Mouse (Mus musculus) adrenal gland, postnatal 25 days (tissue): Measurements from ENCODE around the gene Znrf3. TPM values are rescaled to one million over a fixed set of nuclear protein-coding genes. Genes with fewer than 3 reads are reported as not detected.

Source experiments
- DNase-seq: peaks from one replicate; pipeline ENCODE4 v3.0.0; 2021; ENCODE audit warnings: mixed read lengths
- total RNA-seq: library from RNA; stranded (reverse); gene quantifications from 2 replicates; pipeline ENCODE4 v1.2.3, GENCODE M21; 2021

Gene Znrf3
- total RNA-seq, 1 experiment from 2014 or later, result 43.2 TPM

GRCm38 (mm10) chr11:5398301-5399053 lies 46.2 kb downstream of the Znrf3 start:
- no peak for DNase-seq

DNA sequence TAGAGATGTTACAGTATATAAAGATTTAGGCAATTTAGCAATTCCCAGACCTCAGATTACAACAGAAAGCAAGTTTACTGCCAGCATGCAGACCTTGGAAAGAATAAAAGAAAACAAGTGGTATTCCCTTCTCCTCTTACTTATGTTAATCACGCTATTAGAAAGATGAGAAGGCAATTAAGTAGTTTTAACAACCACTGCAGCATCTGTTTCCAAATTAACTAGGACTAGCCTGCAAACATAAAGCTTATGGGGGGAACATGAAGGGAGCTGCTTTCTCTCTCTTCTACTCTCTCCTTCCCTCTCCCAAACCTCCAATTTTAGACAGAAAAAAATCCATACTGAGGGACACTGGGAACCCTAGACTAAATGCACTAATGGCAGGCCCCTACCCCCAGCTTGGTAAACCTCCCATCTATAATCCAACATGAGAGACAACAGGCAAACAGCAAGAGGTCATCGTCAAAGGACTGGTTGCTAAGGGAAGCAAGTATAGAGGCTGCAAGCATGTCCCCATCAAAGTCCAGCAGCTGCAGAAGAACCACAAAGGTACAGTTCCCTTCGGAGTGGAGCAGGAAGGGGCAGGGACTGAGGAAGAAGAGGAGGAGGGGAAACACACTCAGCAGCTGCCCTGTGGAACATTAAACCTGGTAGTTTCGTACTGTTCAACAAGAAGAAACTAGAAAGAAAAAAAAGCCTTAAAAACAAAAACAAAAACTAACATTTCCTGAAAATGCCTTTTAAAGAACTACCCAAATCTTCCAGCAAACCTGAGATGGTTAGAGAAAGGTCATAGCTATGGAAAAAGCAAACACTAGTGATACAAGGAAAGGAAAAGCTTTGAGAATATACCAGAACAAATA lies 53.4 kb downstream of the Znrf3 start:
- no peak for DNase-seq

DNA sequence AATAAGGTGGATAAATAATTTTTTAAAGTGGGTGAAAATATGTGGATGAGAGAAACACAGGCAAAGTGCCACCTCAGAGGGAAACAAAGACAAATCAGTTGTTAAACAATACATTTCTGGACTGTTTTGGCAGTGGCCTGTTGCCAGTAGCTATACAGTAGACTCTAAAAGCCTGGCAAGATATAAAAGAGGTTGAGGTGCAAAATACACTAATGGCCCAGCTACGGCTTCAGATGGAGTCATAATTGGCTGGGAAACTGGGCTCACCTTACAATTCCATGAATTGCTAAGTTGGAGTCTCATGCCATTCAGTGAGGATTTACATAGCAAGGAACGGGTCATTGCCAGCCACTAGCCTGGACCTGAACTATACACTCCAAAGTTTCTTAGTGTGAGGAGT lies 62.0 kb downstream of the Znrf3 start:
- DNase-seq, result no peak

- DNase-seq, result peak; percentile 3
These were observed 63.4 kb downstream of the Znrf3 start for GRCm38 (mm10) chr11:5381226-5381625.

- DNase-seq, result peak; percentile 63
These were observed 64.4 kb downstream of the Znrf3 start for GRCm38 (mm10) chr11:5380275-5380674.

DNA sequence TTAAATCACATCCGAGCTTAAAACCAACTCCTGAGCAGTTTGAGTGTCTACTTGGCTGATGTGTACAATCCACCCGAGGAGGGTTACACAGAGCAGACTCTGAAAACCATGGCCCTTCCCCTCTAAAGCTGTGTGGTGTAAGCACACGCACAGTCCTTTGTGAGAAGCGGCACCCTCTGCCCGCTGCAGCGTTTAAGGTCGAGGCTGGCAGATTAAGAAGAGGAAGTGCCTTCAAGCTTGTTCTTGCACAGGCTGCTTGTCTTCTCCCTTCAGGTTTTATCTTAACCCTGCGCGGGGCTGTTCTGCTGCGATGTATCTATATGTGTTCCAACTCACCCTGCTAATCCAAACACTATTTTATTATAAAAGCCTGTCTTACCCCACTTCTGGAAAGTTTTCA lies 75.5 kb downstream of the Znrf3 start:
- no peak for DNase-seq

DNA sequence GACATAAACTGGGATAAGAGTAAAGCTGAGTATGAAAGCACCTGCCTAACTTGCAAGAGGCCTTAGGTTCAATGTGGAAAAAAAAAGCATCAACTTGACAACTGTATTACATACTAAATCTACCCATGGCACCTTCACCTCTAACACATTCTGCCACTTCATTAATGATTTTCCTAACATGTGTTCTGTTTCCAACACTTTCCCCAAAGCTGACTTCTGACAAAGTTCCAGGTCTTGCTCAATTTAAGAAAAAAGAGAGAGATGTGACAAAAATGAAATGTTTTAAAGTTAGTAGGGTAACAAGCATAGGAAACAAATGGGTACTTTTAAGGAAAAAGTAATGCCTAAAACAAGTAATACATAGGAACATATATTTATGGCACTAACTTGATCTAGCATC lies 76.2 kb downstream of the Znrf3 start:
- no peak for DNase-seq

- DNase-seq, result no peak
These were observed 89.3 kb downstream of the Znrf3 start for GRCm38 (mm10) chr11:5355266-5355764.

DNA sequence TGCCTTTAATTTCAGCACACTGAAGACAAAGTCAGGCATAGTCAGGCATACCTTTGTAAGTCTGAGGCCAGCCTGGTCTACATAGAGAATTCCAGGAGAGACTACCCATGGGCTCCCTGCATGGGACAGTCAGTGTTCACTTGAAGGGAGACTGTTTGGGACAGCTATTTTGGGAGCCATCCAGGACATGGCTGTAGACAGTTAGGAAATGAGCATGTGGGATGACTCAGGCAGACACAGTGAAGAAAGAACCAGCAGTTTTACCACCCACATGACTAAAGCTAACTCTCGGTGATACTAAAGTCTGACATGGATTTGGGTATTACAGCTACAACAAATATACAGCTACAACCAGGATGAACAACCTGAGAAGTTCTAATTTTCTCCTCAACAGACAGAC lies 89.9 kb downstream of the Znrf3 start:
- peak; percentile 13 for DNase-seq

- DNase-seq, result no peak
These were observed 91.6 kb downstream of the Znrf3 start for GRCm38 (mm10) chr11:5353032-5353431.

- no peak for DNase-seq
These were observed 95.2 kb downstream of the Znrf3 start for GRCm38 (mm10) chr11:5349483-5349882.

GRCm38 (mm10) chr11:5346845-5347640 lies 97.6 kb downstream of the Znrf3 start:
- DNase-seq, result no peak

GRCm38 (mm10) chr11:5343748-5344147 lies 100.9 kb downstream of the Znrf3 start:
- DNase-seq, result no peak

DNA sequence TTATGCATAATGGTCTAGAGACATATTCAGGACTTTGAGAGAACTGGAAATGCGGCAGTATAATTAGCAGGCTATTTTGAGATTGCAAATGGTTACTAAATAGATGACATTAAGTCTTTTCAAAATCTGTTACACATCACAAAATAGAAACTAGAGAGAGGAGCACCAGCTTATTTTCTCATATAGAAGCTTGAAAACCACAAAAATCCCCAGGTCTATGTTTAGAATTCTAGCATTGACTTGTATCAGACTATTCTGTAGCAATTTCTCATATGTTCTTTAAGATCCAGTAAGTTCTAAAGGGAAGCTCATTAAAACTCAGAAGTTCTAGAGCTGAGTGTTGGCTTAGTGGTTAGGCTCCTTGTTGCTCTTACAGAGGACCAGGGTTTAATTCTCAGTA lies 104.9 kb downstream of the Znrf3 start:
- DNase-seq, result no peak

DNA sequence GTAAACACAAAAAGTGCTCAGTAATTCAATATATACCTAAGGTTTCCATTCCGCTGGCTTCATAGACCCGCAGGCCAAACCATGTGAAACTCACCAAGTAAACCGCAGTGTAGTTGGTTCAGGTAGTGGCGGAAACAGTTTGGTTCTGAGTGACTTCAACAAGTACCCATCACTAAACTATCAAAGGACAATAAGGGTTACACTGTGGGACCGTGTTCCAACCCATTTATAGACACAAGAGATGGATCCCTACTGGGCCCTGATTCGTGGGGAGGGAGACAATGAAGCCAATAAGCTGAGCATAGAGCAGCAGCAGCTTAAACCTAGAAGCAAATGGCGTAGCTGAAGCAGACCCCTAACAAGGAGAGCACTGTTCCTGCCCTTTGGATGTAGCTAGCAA lies 107.8 kb downstream of the Znrf3 start:
- no peak for DNase-seq

DNA sequence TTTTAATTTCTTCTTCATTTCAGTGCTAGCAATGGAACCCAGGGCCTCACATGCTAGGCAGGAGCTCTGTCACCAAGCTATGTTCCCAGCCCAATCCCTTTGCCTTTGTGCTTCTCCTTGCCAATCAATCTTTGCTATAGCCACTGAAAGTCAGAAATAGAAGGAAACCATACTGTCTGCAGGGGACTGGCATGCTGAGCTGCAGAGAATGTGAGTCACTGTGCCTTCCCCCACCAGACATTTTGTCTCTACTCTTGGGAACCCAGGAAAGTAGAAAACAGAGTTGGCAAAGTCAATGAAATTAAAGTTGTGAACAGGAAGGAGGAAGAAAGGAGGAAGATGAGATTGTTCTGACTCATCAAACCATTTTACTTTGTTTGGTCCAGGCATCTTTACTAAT lies 108.4 kb downstream of the Znrf3 start:
- DNase-seq, result no peak

DNA sequence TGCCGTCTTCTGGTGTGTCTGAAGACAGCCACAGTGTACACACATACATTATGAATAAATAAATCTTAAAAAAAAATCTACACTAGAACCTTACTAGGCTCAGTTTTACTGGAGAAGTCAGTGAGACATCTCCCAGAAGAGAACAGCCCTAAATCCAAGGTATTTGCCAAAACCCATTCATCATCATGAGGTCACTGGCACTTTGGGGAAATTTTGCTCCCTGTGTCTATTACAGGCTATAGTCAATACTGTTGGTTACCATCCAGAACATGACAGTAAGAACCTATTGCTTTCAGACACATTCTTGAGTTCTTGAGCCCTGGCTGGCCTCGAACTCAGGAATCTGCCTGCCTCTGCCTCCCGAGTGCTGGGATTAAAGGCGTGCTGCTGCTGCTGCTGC lies 113.8 kb downstream of the Znrf3 start:
- no peak for DNase-seq

- DNase-seq, result no peak
These were observed 117.0 kb downstream of the Znrf3 start for GRCm38 (mm10) chr11:5327693-5328092.

DNA sequence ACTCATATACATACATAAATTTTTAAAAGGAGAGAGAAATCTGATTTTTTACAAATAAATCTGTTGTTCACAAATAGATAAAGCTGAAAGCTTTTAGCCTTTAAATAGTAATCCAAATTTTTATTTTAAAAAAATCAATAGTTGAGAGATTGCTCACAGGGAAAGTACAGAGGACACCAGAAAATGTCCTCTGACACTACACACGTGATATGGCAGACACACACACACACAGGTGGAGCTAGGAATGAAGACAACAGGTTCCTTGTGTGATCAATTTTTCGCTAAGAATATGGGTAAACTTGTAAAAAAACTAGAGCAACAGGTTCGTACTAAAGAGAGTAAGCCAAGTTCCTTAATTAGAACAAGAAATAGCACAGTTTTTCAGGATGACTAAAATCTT lies 118.4 kb downstream of the Znrf3 start:
- no peak for DNase-seq

DNA sequence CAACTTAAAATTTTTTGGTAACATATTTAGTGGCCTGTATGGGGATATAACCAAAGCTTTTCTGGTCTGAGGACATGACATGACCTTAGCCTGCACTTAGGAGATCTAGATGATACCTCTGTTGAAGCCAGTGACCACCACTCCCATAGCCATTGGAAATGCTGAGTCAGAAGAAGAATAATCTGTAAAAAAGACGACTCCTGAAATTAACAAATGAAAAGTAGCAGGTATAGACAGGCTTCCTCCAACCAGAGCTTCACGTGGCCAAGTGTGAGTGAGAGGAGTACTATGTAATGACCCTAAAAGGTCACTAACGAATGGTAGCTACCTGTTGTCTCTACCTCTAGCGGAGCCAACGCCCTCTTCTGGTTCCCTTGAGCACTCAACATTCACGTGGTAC lies 119.4 kb downstream of the Znrf3 start:
- DNase-seq, result no peak

DNA sequence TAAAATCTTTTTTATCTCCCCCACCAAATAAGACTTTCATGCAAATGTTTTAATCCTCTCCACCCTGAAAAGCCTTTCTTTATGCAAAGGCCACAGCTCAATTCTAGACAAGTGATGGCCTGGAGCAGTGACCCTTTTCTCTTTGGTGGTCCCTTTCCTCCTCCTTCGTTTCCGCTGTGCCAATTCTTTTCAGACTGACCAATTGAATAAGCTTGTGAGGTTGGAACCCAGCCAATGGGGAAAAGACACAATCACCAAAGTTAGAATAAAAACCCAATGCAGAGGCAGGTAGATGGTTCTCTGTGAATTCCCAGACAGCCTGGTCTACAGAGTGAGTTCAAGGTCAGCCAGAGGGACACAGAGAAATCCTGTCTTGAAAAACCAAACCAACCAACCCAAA lies 120.4 kb downstream of the Znrf3 start:
- no peak for DNase-seq

DNA sequence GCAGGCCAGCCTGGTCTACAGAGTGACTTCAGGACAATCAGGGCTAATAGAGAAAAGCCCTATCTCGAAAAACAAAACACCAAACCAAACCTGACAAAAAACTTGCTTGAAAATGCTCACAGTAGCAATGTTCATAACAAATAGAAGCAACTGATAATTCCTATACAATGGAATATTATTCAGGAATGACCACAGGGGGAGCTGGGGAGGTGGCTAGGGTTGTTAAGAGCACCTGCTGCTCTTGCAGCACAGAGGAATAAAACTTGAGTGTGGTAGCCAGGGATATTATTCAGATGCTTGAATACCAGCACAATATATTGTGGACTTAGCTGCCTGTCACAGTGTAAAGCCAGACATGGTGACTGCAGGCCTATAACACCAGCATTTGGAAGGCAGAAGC lies 123.0 kb downstream of the Znrf3 start:
- DNase-seq, result no peak

- DNase-seq, result no peak
These were observed 125.7 kb downstream of the Znrf3 start for GRCm38 (mm10) chr11:5318976-5319375.
